Mouse (Mus musculus) induced T-regulatory cell, adult 2 months (primary cell): ENCODE data around the gene Dzip1l.

ENCODE experiments used
- DNase-seq: peaks from one replicate; pipeline ENCODE4 v3.0.0-alpha.2; 2012; ENCODE audit warnings: low read depth

Gene Dzip1l

DNA sequence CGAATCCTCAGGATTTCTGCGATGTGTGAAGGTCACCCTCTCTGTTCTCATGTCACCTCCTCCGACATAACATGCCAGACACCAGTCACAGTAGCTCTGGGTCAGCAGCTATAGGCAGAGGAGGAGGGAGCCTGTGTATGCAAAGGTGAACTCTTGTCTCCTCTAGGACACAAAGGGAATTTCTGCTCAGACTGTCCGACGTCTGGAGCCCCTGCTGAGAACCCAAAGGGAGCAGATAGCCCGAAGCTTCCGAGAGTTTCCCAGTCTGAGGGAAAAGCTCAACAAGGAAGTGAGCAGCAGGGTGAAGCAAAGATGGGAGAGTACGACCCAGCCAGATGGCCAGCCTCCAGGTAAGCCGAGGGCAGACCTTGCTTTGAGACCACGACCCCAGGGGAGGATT, 31.5 kb downstream of the Dzip1l start:
- DNase-seq: no peak

DNA sequence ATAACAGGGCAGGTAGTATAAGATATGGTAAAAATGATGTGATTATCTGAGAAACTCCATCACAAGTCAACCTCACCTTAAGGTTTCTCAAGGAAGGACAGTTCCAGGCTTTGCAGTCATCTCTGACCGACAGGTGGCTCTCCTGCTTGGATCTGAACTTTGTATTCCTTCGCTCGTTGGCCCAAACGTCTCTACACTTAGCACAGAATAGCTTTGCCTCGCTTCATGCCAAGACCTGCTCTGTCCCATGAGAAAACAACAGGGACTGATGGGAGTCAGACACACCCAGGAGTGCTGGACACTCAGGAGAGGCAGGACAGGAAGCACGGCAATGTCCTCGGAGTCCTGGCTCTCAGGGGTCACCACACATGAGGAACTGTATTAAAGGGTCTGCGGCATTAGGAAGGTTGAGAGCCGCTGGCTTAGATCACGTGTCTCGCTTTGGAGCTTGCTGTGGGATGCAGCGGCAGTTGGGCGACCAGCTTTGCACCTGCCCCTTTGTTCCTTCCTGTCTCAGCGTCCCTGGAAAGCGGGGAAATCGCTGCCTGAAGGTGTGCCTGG, 32.4 kb downstream of the Dzip1l start:
- no peak for DNase-seq

DNA sequence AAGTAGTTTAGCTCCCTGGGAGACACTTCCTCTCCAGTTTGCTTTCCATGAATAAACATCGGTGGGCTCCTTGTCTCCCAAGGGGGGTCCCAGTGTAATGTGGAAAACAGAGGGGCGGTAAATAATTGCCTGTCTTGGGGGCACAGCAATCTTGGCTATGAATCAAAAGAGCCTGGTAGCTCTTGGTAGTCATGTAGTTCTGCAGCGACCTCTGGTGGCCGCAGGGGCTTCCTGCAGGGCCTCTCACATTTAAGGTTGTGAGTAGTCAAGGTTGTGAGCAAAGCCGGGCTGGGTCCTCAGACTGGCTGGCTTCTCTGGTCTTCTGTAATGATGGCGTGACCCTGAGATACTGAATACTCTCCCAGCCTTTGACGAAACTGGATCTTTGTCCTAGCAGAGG, 33.1 kb downstream of the Dzip1l start:
- peak; percentile 65 for DNase-seq

DNA sequence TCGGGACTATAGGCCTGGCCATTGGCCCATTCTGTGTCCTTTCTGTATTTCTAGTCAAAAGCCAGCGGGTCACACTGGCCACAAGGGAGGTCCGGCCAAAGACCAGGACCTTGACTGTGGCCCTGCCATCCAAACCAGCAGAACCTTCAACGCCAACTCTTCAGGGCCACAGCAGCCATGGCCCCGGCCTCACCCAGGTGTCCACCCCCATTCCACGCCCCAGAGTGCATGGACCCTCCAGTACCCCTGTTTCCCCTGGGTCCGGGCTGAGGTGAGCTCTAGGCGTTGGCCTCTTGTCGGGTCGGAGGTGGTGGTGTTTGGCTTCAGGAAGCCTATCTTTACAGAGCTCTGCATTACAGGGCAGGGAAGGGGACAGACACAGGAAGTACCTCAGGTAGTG, 33.6 kb downstream of the Dzip1l start:
- DNase-seq: no peak

DNA sequence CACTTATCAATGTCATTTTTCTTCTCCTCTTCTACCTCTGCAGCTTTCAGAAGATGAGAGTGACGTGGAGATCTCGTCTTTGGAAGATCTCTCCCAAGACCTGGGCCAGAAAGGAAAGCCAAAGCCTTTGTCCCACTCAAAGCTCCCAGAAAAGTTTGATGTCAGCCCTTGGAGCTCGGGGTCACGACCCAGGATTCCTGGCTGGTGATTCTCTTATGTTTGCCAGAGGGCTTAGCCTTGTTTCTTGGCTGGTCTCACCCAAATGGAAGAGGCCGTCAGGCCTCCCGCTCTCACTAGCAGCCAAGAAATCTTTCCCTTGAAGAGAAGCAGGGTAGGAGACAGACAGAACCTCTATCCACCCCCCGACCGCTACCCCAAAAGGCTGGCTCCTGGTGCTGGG, 38.3 kb downstream of the Dzip1l start:
- DNase-seq: no peak

DNA sequence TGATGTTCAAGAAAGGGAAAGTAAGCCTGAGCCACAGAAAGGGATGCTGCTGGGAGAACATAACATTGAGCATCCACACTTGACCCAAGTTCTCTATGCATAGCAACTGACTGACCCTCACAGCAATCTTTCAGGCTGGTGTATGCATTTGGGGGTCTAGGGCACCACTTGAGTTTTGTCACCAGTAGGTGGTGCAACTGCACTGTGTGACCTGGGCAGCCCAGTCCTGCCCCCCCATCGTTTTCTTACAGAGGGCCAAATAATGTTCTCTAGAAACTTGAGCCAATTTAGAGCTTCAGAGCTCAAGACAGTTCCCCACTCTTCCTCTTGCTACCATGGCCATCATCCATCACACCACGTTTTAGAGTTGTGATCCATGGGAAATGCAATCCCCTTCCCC, 42.3 kb downstream of the Dzip1l start:
- no peak for DNase-seq

DNA sequence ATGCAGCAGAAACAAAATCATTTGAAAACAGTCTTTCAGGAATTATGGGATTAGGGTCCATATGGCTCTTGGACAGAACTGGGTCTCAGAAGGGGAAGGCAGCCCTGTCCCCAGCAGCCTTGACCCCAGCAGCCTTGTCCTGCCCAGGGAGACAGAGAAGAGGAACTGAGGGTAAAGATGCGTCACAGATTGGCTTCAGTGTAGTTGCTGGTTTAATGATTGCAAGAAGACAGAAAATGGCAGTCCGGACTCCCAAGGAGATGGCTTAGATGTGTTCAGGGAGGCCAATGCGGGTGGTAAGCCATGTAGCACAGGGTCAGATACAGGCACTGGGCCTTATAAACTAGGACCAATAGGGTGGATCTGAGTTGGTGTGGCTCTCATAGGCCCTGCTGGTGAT, 46.4 kb downstream of the Dzip1l start:
- no peak for DNase-seq

DNA sequence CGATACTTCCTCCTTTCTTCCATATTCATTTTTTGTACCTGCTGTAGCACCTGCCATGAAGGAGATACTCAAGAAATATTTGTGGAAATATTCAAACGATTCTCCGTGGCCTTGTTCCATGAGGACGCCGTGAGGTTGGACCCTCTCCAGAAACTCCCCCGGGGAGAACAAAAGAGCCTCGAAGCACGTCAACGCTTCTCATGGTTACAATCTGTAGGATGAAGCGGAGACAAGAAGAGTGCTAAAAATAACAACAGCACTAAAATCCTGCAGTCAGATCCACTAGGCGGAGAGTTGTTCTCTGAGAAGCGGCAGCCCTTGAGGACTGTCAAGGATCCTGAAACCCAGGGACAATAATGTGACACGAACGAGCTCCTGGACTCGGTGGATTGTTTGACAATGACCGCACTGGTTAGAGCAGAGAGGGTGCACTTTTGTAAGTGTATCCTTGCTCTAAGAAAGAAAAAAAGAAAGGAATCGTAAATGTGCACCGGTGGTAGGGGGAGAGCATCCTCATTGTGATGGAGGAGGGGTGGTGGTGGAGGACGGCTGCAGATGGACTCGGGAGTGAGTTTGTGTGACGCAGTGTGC, 52.8 kb downstream of the Dzip1l start:
- DNase-seq: no peak

DNA sequence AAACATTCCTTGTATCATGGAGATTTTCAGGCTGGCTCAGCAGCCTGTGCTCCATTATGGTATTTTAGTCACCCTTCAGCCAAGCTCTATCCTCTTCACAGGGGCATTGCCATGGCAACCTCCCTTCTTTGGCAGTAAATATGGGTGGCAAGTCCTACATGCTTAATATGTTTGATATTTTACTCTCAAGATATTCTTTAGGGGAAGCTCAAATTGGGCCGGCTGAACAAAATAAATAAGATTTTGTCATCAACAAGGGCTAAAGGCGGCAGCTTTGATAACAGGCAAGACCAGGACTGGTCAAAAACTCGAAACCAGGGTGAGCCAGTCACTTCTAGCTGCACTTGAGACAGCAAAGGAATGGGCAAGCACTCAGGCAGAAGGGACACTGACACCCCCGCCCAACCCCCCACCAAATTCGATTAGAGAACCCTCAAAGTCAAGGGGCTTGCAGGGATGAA, 55.8 kb downstream of the Dzip1l start:
- no peak for DNase-seq

DNA sequence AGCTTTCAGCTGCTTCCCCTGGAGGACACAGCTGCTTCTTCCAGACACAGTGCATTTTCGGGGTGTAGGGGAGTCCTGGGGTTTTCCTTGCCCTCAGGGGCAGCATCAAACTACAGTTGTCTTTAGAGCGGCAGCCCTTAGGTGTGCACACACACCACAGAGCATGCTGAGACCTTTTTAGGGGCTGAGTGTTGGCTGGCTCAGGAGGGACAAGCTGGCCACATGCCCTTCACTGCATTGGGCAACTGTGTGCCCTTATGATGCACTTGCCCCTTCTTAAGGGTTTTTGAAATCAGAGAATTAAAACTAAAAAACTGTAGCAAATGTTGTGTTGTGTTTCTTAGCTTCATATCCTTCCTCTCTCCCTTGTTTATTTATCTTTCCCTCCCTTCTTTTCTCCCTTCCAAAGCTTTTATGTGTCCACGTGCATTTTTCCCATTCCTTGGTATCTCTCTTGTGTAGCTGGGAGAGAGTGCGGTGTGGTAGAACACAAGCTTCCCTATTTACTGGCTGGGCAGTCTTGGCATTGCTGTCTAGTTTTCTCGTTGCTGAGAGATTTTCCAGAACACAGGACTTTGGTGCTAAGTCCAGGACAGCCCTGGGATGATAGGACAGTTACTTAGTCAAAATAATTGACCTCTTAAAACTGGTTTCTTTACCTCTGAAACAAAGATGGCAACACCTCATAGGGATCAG, 56.4 kb downstream of the Dzip1l start:
- no peak for DNase-seq

DNA sequence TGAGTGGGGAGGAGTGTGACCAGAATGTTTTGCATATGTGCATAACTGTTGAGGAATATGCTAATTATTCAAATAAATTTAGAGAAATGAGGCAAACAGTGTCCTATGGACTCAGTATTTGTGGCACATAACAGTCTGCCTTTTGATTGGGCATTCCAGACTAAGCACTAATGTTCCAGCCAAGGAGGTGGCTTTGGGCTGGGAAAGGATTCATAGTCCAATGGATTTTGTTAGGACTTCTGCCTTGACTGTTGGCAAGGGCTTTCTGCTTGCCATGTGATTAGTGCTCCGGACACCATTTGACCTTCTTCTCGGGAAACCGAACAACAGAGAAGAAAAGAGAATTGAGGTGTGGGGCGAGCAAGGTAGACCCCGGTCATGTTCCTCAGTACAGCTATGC, 60.5 kb downstream of the Dzip1l start:
- DNase-seq: no peak

DNA sequence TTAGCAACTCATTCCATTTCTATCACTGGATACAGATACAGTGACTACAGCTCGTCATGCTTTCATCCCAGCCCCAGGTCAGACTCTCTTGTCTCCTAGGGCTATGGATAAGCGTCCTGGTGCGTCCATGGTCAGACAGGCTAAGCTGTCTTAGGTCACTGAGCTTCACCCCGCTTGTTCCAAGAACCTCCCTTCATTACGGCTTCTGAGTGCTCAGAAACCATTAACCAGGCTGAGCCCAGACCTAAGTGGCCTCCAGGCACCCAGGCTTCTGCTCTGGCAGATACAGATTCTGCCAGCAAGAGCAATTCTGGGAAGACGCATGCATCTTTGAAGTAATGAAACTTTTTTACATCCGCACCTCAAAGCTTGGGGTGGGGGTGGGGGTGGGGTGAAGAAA, 61.1 kb downstream of the Dzip1l start:
- DNase-seq: no peak

DNA sequence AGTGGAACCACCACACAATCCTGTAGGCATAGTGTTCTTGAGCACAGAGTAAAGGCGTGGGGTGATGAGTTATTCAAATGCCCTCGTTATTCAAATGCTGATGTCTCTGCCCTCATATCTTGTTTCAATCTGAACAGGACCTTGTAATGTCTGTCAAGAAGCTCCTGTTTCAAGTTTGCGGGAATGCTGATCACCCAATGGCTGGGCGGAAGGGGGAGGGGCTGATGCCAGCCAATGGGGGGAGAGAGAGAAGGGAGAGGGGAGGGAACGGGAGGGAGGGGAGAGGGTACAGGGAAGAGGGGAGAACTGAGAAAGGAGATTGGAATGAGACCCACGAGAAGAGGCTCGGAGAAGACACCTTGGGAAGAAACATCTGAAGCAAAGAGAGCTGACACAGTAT, 65.7 kb downstream of the Dzip1l start:
- DNase-seq: no peak

DNA sequence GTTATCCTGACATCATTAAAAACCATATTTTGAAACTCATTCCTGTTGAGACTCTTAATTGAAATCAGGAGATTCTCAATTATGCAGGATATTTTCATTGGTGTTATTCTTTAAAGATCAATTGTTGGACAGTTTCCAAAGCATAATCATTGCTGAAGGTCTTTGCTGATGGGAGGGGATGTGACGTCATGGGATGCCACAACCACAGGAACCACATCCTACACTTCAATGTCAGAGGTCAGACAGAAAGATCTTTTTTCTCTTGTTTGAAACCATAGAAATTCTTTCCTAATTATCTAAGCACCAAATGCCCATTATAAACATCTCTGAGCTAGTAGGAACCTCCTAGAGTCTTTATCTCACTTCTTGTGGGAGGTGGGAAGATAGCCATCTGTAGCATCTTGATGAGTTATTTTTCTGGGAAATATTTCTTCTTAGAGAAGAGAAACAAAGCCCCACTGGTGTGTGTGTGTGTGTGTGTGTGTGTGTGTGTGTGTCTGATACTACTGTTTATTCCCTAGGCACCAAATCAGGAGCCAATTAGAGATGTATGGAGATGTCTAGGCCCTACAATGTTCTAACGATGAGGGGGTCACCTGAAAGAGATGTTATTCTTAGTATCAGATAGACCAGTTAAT, 70.6 kb downstream of the Dzip1l start:
- peak; percentile 69 for DNase-seq

DNA sequence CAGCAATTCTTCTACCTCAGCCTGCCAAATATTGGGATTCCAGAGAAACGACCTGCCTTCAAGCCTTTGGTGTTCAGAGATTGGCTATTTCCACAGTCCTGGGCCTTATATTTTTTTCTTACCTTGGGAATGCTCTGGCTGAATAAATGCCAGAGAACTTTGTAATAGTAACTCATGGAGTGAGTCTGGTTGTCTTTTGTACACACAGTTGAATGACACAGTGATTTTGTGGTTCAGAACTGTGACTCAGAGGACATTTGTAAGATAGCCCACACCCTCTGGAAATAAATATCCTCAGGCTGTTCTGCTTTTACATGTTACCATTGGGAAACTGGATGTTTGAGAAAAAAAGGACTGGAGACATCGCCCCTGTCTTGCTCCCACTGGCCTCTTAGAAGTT, 71.9 kb downstream of the Dzip1l start:
- DNase-seq: no peak

DNA sequence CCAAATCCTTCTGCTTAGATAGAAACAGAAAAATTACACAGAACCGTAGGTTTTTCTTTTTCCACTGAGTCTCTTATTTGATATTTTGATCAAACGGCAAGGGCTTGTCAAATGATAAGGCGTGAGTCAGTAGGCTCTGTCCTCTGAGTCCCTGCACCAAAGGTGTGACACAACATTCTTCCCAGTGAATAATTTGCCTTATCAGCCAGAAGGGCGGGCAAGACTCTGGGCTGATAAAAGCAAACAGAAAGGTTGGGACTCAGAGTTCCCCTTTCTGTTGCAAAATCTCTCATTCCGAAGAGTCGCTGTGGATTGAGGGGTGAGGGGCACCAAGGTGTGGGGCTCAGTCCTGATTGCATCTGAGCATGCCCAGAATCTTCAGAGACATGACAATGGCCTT, 72.9 kb downstream of the Dzip1l start:
- no peak for DNase-seq

DNA sequence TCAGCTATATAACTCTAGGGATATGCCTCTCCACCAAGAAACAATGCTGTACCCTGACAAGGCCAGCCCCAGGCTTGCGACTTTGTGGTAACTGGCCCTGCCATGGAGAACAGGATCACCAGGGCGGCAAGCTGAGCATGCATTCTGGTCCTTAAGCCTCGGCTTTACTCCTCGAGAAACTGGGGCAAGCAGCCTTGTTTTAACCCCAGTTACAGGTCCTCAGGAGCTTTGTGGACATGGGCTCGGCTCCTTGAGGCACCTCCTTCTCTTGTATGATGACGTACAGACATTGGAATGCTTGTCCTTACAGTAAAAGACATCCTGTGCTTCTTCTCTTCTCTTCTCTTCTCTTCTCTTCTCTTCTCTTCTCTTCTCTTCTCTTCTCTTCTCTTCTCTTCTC, 74.4 kb downstream of the Dzip1l start:
- no peak for DNase-seq

DNA sequence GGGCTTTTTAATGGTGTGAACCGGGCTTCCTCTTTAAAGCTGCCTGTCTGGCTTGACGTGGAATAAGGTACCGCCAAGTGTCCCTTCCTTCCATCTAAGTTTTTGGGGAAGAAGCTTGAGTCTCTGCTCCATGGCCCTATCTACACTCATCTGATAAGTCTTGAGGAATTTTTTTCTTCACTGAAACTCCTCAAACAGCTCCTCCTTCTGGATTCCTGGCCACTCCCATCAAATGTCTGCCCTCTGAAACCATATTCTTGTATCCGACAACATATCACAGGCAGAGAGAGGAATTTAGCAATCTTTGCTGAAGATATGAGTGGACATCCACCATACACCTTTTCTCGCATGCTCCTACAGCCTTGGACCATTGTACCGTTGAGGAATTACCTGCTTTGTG, 77.0 kb downstream of the Dzip1l start:
- no peak for DNase-seq

DNA sequence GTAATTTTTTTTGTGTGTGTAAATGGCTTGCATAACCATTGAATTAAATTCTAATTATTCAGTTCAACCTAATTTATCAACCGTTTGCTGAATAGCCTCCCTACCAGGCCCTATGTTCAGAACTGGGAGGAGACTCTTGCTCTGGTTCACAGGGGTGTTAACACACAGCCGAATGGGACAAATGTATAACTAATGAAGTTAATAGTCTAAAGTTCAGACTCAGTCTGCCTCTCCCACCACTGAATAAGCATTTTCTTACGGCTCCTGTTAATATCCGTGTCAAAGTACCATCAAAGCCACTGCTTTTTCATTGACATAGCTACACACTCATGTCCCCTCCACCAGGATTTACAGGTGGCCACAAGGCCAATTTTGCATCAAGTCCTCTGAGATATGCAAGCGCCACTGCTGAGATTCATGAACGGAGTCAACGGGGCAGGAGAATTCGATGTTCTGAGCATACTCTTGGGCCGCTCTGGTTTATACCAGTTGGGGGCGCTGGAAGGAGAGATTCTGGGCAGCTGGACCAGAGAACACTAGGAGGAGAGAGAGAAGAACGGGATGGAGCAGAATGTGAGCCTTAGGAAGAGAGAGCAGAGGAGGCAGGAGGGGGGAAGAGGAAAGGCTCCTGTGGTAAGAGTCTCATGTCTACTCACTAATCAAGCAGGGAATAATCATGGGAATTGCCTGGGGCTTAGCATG, 78.3 kb downstream of the Dzip1l start:
- DNase-seq: no peak

DNA sequence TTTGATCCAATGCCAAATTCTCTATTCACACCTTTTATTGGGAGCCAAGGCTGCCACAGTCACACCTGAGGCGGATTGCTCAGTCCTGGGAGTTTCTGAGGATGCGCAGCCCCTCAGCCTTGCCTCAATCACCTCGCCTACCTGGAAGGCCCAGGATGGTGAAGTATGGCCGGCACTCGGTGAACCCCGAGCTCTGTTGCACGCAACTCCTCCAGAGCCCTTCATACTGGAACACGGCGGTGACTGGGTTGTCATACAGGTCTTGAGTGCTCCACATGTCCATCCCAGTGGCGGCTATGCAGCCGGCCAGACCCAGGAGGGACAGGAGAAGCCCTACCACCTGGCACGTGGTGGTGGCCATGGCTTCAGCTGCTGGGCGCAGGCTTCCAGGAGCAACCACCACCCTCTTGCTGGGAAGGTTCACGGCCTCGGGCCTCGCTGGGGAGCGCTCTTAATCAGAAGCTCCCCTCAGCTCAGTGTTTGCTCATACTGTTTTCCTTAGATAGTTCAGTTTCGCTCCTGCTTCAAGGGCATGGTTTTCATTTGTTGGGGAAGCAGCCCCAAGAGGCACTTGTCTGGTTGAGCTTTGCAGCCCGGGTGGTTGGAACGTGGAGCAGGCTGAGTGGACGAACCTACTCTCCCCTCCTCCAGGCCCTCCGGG, 80.4 kb downstream of the Dzip1l start:
- DNase-seq: no peak

DNA sequence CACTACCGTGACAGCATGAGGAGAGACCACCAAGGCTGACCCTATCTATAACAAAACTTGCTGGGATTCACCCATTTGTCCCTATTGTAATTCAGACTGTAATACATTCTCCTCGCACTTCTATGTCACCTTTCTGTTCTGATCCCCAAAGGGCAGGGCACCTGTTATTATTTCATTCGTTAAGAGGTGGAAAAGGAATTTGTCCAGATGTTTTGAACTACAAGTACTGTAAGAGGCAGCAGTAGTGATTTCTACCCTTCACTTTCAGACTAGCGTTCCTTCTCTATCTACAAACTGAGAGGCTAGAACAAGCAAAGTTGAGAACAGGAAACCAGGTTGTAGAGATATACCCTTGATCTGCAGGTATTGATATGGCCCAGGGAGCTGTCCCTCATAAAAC, 81.0 kb downstream of the Dzip1l start:
- no peak for DNase-seq

DNA sequence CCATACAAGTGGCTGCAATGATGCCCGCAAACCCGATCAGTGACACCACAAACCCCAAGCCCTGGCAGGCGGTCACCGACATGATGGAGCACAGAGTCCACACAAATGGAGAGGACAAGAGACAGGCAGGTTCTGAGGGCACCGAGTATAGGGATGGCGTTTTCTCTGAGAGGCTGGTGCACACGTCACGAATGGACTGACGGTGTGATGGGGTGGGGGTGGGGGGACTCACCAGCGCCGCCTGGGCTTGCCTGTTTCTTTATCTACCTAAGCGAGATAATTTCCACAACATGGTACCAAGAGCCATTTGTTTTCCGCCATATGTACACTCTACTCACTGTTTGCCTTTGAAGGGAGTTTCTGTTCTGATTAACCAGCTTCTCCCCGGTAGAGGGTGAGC, 87.8 kb downstream of the Dzip1l start, which contains the start of gene Cldn18:
TSS of gene Cldn18 (minus strand) at position 134 of the 400 bp plus-strand sequence.
- DNase-seq: no peak
